Mouse (Mus musculus) heart, embryonic 11.5 days (tissue): ENCODE data around the gene Gnai1. TPM values are rescaled to one million over a fixed set of nuclear protein-coding genes. Genes with fewer than 3 reads are reported as not detected.

ENCODE experiments used
- ATAC-seq: fragments of 200-750 bp; cut with Nextera tagmentation; replicated peaks from 2 replicates; pipeline ENCODE4 v1.8.0; 2017; ENCODE audit warnings: moderate library complexity; ENCODE audit not compliant: insufficient number of reproducible peaks, low FRiP score, low TSS enrichment
- H3K27ac ChIP-seq: fragments of 300-500 bp; sonication (generic); 2 replicates; pipeline ENCODE4 v1.5.1; 2014; ENCODE audit warnings: mild to moderate bottlenecking, low read depth, low read length
- H3K27me3 ChIP-seq: fragments of 300-500 bp; sonication (generic); 2 replicates; pipeline ENCODE4 v1.6.1; 2014; ENCODE audit warnings: mild to moderate bottlenecking, low read length, mixed read lengths; ENCODE audit not compliant: control insufficient read depth, insufficient read depth
- H3K36me3 ChIP-seq: fragments of 300-500 bp; sonication (generic); 2 replicates; pipeline ENCODE4 v1.6.1; 2014; ENCODE audit warnings: mild to moderate bottlenecking, low read length, moderate library complexity, mixed read lengths; ENCODE audit not compliant: control insufficient read depth, insufficient read depth
- H3K4me1 ChIP-seq: fragments of 300-500 bp; sonication (generic); 2 replicates; pipeline ENCODE4 v1.6.1; 2014; ENCODE audit warnings: low read length; ENCODE audit not compliant: control insufficient read depth, insufficient read depth
- H3K4me2 ChIP-seq: fragments of 300-500 bp; sonication (generic); 2 replicates; pipeline ENCODE4 v1.6.1; 2014; ENCODE audit warnings: mild to moderate bottlenecking, moderate library complexity
- H3K4me3 ChIP-seq: fragments of 300-500 bp; sonication (generic); 2 replicates; pipeline ENCODE4 v1.5.1; 2014; ENCODE audit warnings: low read depth, low read length
- H3K9ac ChIP-seq: fragments of 300-500 bp; sonication (generic); 2 replicates; pipeline ENCODE4 v1.6.1; 2014; ENCODE audit warnings: mild to moderate bottlenecking, low read depth, low read length, moderate library complexity
- H3K9me3 ChIP-seq: fragments of 300-500 bp; sonication (generic); replicated peaks from 2 replicates; pipeline ENCODE4 v1.6.1; 2016; ENCODE audit warnings: low read length; ENCODE audit not compliant: control insufficient read depth
- WGBS: fragments of 180-500 bp; shearing (Covaris S2); extraction: QIAGEN DNeasy Blood & Tissue Kit; methylation state at CpG from one replicate; pipeline ENCODE4 v1.1.7; 2014; ENCODE audit not compliant: insufficient replicate concordance; 5-methylcytosine and 5-hydroxymethylcytosine counted together
- polyA plus RNA-seq: library from polyadenylated mRNA; unstranded; fragments of >200 nt; fragmentation: Nextera tagmentation; extraction: Ambion mirVana; gene quantifications from 2 replicates; pipeline ENCODE4 v1.2.1, GENCODE M21; 2014

The Gnai1 gene
- polyA plus RNA-seq, 1 experiment from 2014 or later, result 21.4 TPM

GRCm38 (mm10) chr5:18307229-18307804 is 52.8 kb downstream of the Gnai1 start:
- 11% methylated on average over 1 of the region's 1 CpGs for WGBS
- no peaks in the 10 kb centered on the region for H3K9me3 ChIP-seq

GRCm38 (mm10) chr5:18296584-18296983 is 63.6 kb downstream of the Gnai1 start:
- Histone ChIP-seq H3K9ac (no peak overlapping the region), H3K27ac (no peak overlapping the region), H3K27me3 (no peaks in the 10 kb centered on the region), H3K36me3 (no peaks in the 10 kb centered on the region), H3K4me1 (no peaks in the 10 kb centered on the region), H3K4me2 (no peak overlapping the region), H3K9me3 (no peaks in the 10 kb centered on the region), H3K4me3 (no peak overlapping the region)
- ATAC-seq, result no peak
- WGBS, result 75% methylated on average over 2 of the region's 2 CpGs

More at GRCm38 (mm10) chr5:18307229-18307804, 52.8 kb downstream of the Gnai1 start:
- Histone ChIP-seq H3K36me3 (no peaks in the 10 kb centered on the region), H3K27me3 (no peaks in the 10 kb centered on the region), H3K27ac (peak overlapping the region; percentile 68), H3K4me3 (no peak overlapping the region), H3K4me2 (no peak overlapping the region), H3K4me1 (peaks cover 2% of the 10 kb centered on the region; the same call in 1 of the 2 replicates), H3K9ac (no peak overlapping the region)
- ATAC-seq, result no peak

GRCm38 (mm10) chr5:18292744-18293143 is 67.4 kb downstream of the Gnai1 start:
- no peak for ATAC-seq
- H3K4me3 ChIP-seq, result no peak overlapping the region
- WGBS, result 94% methylated on average over 5 of the region's 5 CpGs

GRCm38 (mm10) chr5:18289530-18289929 is 70.6 kb downstream of the Gnai1 start:
- 75% methylated on average over 4 of the region's 4 CpGs for WGBS
- ATAC-seq, result no peak
- Histone ChIP-seq H3K4me2 (no peak overlapping the region), H3K27ac (no peak overlapping the region), H3K4me1 (no peaks in the 10 kb centered on the region), H3K9ac (no peak overlapping the region), H3K27me3 (no peaks in the 10 kb centered on the region), H3K4me3 (no peak overlapping the region), H3K9me3 (no peaks in the 10 kb centered on the region), H3K36me3 (peaks cover 6% of the 10 kb centered on the region)

More at GRCm38 (mm10) chr5:18292744-18293143, 67.4 kb downstream of the Gnai1 start:
- H3K36me3 ChIP-seq, result no peaks in the 10 kb centered on the region; the same call in 1 of the 2 replicates
- no peaks in the 10 kb centered on the region for H3K9me3 ChIP-seq
- no peaks in the 10 kb centered on the region for H3K4me1 ChIP-seq
- H3K27me3 ChIP-seq, result no peaks in the 10 kb centered on the region
- no peak overlapping the region for H3K9ac ChIP-seq
- H3K27ac ChIP-seq, result no peak overlapping the region
- H3K4me2 ChIP-seq, result no peak overlapping the region

GRCm38 (mm10) chr5:18288694-18289093 is 71.5 kb downstream of the Gnai1 start:
- Histone ChIP-seq H3K9ac (no peak overlapping the region), H3K36me3 (peaks cover 6% of the 10 kb centered on the region), H3K4me3 (no peak overlapping the region), H3K4me2 (no peak overlapping the region), H3K27ac (no peak overlapping the region), H3K9me3 (no peaks in the 10 kb centered on the region), H3K4me1 (no peaks in the 10 kb centered on the region), H3K27me3 (no peaks in the 10 kb centered on the region)
- ATAC-seq, result no peak
- 83% methylated on average over 7 of the region's 7 CpGs for WGBS

GRCm38 (mm10) chr5:18288079-18288478 is 72.1 kb downstream of the Gnai1 start:
- ATAC-seq, result no peak
- no peak overlapping the region for H3K27ac ChIP-seq
- no peaks in the 10 kb centered on the region for H3K9me3 ChIP-seq
- WGBS, result 81% methylated on average over 3 of the region's 3 CpGs
- no peak overlapping the region for H3K4me2 ChIP-seq
- H3K36me3 ChIP-seq, result peaks cover 6% of the 10 kb centered on the region
- no peaks in the 10 kb centered on the region for H3K4me1 ChIP-seq
- no peak overlapping the region for H3K4me3 ChIP-seq
- H3K9ac ChIP-seq, result no peak overlapping the region
- H3K27me3 ChIP-seq, result no peaks in the 10 kb centered on the region

GRCm38 (mm10) chr5:18282095-18282494 is 78.1 kb downstream of the Gnai1 start:
- Histone ChIP-seq H3K27me3 (no peaks in the 10 kb centered on the region), H3K36me3 (peaks cover 5% of the 10 kb centered on the region), H3K4me1 (no peaks in the 10 kb centered on the region), H3K4me3 (no peak overlapping the region), H3K9ac (no peak overlapping the region), H3K9me3 (no peaks in the 10 kb centered on the region), H3K4me2 (no peak overlapping the region), H3K27ac (no peak overlapping the region)
- no peak for ATAC-seq
- 80% methylated on average over 3 of the region's 3 CpGs for WGBS

- no peaks in the 10 kb centered on the region for H3K27me3 ChIP-seq
- no peak overlapping the region for H3K4me3 ChIP-seq
- no peak overlapping the region for H3K27ac ChIP-seq
- WGBS, result 93% methylated on average over 7 of the region's 7 CpGs
- H3K4me2 ChIP-seq, result no peak overlapping the region
- ATAC-seq, result no peak
- H3K9ac ChIP-seq, result no peak overlapping the region
- H3K9me3 ChIP-seq, result no peaks in the 10 kb centered on the region
- no peaks in the 10 kb centered on the region for H3K4me1 ChIP-seq
- no peaks in the 10 kb centered on the region for H3K36me3 ChIP-seq
Observed at GRCm38 (mm10) chr5:18274352-18274940, 85.7 kb downstream of the Gnai1 start.
